Mouse (Mus musculus) liver, adult 2 months (tissue): ENCODE measurements around the gene Brwd1.

Source experiments
- CTCF ChIP-seq: fragments of 200-500 bp; IDR thresholded peaks from 2 replicates; pipeline ENCODE4 v1.5.1; 2011; ENCODE audit warnings: low read depth, low read length, control low read depth
- POLR2A ChIP-seq: fragments of 200-500 bp; IDR thresholded peaks from 2 replicates; pipeline ENCODE4 v1.6.1; 2011; ENCODE audit warnings: low read length, control low read depth; ENCODE audit not compliant: insufficient read depth; ENCODE audit errors: extremely low read depth

GRCm38 (mm10) chr16:96087436-96087835 lies 5.1 kb upstream of the Brwd1 start:
- TF ChIP-seq POLR2A (no peak), CTCF (no peak)
